Mouse (Mus musculus): ENCODE data around the gene Plxdc1. TPM values are rescaled to one million over a fixed set of nuclear protein-coding genes. Genes with fewer than 3 reads are reported as not detected.
"Not testable (repeated sequence)": the region's sequence is repeated elsewhere in the genome, so short reads cannot be mapped to it uniquely, and the experiment has no call there.

The Plxdc1 gene
- total RNA-seq, 2 experiments from 2014 or later, result 5.9 to 8.3 TPM

DNA sequence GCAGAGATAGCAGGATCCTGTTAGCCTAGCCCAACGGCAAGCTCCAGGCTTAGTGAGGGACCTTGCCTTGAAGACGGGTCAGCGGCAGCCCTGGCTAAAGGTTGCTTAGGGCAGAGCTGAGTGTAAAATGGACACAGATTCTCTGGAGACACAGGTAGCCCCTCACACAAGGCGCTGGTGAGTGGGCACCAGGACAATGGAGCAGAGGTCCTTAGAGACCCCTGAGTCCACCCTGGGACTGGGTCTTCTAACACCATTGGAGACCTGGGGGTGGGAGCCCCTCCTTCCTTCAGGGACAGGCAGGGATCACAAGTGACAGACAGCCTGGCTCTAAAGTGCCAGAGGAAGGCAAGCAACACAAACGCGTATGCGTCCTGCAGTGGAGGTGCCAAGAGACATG lies 15.5 kb downstream of the Plxdc1 start:
- intact Hi-C loops (cut with DNase I), result no loop called here
- no peak for DNase-seq (ENCODE audit: extremely low spot score in 1 of 2, low spot score in 2 of 2)

GRCm38 (mm10) chr11:97968385-97968784 lies 17.9 kb downstream of the Plxdc1 start:
- intact Hi-C loops (cut with DNase I), result no loop called here

DNA sequence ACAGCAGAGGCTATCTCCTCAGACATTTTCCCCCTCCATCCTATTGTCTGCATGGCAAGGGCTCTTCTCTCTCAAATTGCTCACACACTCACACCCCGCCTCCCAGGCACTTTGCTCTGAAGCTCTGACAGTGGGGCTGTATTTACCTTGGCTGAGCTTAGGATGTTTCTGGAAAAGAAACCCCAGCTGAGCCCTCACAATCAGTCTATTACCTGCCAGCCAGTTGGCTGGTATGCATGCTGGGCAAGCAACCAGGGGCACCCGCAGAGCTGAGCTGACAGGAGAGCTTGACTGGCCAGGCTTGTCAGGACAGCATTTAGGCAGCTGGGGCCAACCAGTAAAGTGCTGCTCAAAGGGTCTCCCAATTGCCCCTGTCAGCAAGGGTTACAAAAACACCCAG lies 19.1 kb downstream of the Plxdc1 start:
- no peak for DNase-seq (ENCODE audit: extremely low spot score in 1 of 2, low spot score in 2 of 2)

More at GRCm38 (mm10) chr11:97968385-97968784, 17.9 kb downstream of the Plxdc1 start:
- no peak for DNase-seq (ENCODE audit: extremely low spot score in 1 of 2, low spot score in 2 of 2)

DNA sequence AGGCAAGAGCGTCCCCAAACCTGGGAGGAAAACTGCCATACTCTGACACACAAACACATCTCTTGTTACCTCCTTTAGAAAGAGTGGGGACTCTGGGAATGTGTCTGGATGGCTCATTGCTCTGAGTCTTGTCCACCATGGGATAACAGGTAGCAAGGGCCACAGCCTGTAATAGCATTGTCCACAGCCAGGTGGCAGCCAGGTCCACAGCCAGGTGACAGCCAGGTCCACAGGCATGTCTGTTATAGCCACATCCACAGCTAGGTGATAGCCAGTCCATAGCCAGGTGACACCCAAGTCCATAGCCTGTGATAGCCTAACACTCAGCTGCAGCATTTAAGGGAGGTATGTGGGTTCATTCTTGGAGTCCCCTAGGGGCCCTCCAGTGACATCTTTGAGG lies 25.3 kb downstream of the Plxdc1 start:
- intact Hi-C loops (cut with DNase I), result no loop called here
- DNase-seq (ENCODE audit: extremely low spot score in 1 of 2, low spot score in 2 of 2), result no peak

More for the DNA sequence above, 19.1 kb downstream of the Plxdc1 start:
- intact Hi-C loops (cut with DNase I), result no loop called here

DNA sequence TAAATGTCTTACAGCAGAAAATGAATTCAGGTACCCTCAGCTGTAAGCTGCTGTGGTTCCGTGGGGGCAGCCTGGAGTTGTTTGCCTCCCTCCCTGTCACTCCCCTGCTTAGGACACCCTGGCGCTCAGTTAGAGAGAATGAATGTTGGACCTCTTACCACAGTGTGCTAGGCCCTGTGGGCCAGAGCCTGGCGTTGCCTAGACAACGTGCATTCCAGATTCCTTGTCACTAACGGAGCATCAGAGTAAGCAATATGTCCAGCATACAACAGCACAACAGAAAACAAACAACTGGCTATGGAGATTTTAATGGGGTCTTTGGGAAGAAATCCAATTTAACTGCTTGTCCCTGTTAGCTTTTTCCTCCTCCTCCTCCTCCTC lies 27.0 kb downstream of the Plxdc1 start:
- intact Hi-C loops (cut with DNase I), result no loop called here
- no peak for DNase-seq (ENCODE audit: extremely low spot score in 1 of 2, low spot score in 2 of 2)

DNA sequence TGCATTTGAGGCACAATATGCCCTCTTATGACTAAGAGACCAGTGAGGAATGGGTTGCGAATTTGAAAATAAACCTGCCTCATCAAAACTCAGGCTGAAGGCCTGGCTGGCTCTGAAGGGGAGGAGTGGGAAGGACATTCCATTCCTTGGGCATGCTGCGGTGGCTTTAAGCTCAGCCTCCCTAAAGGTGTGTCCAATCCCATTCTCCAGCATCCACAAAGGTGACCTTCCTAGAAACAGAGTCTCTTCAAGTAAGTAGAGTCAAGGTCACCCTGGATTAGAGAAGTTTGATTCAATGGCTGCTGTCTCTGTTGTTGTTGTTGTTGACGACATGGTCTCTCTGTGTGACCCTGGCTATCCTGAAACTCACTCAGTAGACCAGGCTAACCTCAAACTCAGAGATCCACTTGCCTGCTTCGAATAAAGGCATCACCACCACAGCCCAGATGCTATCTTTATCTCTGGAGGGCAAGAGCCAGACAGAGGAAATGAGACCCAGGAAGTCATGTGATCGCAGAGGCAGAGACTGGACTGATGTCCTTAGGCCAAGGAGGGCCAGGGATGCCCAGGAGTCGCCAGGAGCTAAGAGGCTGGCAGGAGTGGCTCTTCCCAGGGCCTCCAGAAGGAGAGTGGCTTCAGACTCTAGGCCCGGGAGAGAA lies 27.5 kb downstream of the Plxdc1 start:
- DNase-seq (ENCODE audit: extremely low spot score in 1 of 2, low spot score in 2 of 2), result no peak
- intact Hi-C loops (cut with DNase I), result no loop called here

GRCm38 (mm10) chr11:97956905-97957560 lies 29.2 kb downstream of the Plxdc1 start:
- intact Hi-C loops (cut with DNase I), result no loop called here
- DNase-seq (ENCODE audit: extremely low spot score in 1 of 2, low spot score in 2 of 2), result no peak

DNA sequence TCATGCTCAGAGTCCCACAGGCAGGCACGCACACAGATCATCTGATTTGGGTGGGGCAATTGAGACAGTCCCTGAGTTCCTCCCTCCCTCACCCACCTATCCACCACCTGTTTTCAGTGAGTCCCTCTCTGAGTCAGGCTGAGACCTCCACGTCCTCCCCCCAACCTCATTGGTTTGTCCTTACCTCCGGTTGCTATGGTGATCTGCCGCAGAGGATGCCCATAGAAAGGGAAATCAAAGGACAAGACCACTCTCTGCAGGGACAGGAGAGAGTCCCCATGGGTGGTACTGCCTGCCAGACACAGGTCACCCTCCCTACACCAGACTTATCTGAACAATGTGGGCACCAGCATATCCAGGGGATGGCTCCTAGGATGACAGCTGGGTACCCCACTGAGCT lies 30.3 kb downstream of the Plxdc1 start:
- DNase-seq (ENCODE audit: extremely low spot score in 1 of 2, low spot score in 2 of 2), result no peak
- intact Hi-C loops (cut with DNase I), result no loop called here

DNA sequence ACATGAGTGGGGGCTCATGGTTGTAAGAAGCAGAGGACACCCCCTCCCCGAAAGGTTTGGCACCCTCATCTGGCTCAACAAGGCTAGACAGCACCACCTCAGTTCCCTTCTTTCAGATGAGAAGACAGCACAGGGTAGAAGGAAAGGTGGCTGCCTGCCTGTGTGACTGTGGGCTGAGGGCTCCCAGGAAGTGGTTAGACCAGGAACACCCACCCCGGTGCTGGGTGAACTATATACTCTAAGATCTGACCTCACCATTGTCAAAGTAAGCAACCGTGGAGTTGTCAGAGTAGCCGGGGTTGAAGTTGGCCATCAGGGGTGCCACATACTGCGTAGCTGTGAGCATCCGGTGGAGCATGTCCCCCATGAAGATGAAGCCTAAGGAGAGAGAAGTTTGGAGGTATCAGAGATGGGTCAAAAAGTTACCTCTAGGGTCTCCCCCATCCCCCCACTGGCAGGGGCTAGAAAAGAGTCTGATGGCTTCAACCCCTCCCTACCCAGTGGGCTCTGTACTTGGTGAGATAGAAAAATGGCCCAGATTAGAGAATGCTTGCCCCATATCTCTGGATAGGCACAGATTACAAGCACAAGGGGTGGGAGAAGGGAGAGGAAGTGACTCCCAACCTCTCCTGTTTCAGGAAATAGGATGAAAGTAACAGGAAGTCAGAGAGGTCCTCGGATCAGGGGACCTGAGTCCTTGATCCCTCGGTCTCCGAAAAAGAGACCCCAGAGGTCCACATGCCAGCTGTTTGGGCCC lies 30.9 kb downstream of the Plxdc1 start:
- intact Hi-C loops (cut with DNase I), result no loop called here
- DNase-seq (ENCODE audit: extremely low spot score in 1 of 2, low spot score in 2 of 2), result no peak

DNA sequence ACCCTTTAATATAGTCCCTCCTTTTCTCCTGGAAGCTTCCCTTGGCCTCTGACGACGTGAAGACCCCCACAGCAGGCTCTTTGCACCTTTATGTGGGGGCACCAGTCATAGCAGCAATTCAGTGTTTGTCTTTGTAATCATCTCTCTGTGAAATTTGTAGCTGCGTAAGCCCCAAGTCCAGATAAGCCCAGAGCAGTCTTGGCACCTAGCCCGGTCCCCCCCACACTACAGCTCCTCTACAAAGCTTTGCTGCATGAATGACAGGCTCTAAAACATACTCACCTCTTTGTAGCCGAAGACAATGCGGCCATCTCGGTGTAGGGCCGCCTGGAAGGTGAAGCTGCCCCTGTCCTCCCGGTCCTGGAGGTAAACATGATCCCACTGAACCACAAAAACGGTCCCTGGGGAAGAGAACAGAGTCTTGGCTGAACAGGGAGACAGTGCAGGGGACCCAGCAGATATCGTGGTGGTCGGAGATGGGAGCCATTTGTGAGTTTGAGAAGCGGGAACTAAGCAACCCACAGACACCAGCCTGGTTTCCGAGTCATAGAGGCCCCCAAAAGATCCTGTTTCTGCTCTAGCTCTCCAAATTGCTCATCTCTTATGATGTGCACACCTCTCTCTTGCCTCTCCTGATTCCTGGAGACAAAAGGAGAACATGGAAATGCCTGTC lies 31.6 kb downstream of the Plxdc1 start:
- DNase-seq (ENCODE audit: extremely low spot score in 1 of 2, low spot score in 2 of 2), result no peak
- intact Hi-C loops (cut with DNase I), result no loop called here

DNA sequence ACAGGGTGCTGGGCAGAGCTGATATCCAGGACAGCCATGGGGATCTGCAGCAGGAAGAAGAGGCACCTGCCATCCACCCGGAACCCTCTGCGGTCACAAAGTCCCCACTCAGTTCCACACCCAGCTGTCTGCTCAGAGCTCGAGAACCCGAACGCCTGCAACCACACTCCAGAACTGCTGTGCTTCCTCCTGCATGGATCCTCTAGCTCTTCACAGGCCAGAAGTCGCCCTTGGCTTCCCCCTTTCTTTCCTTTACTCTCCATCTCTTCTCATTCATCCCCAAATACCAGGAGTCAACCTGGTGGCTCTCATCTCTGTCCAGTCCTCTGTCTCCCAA lies 32.3 kb downstream of the Plxdc1 start:
- DNase-seq (ENCODE audit: extremely low spot score in 1 of 2, low spot score in 2 of 2), result no peak
- intact Hi-C loops (cut with DNase I), result no loop called here

- no peak for DNase-seq (ENCODE audit: extremely low spot score in 1 of 2, low spot score in 2 of 2)
- intact Hi-C loops (cut with DNase I), result no loop called here
These were observed 32.9 kb downstream of the Plxdc1 start for GRCm38 (mm10) chr11:97953179-97953938.

DNA sequence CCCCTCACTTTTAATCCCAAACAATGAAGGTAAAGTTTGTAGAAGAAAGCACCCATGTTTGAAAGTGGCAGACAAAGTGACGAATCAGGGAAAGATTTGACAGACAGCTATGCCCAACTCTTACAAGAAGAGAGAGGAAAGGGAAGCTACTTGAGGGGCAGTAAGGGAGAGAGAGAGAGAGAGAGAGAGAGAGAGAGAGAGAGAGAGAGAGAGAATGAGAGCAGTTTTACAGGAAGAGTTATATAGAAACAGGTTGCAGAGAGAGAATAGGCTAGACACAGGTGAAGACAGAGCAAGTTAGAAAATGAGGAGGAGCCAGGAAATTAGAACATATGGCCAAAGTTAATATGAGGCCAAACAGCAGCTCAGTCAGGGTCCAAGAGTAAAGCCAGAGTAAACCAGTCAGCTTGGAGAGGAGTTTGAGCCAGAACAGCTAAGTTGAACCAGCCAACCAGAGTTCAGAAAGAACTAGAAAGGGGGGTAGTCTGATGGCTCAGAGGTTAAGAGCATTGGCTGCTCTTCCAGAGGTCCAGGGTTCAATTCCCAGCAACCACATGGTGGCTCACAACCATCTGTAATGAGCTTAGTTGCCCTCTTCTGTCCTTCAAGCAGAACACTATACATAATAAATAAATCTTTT lies 33.8 kb downstream of the Plxdc1 start:
- intact Hi-C loops (cut with DNase I), result no loop called here
- no peak for DNase-seq (ENCODE audit: extremely low spot score in 1 of 2, low spot score in 2 of 2)

DNA sequence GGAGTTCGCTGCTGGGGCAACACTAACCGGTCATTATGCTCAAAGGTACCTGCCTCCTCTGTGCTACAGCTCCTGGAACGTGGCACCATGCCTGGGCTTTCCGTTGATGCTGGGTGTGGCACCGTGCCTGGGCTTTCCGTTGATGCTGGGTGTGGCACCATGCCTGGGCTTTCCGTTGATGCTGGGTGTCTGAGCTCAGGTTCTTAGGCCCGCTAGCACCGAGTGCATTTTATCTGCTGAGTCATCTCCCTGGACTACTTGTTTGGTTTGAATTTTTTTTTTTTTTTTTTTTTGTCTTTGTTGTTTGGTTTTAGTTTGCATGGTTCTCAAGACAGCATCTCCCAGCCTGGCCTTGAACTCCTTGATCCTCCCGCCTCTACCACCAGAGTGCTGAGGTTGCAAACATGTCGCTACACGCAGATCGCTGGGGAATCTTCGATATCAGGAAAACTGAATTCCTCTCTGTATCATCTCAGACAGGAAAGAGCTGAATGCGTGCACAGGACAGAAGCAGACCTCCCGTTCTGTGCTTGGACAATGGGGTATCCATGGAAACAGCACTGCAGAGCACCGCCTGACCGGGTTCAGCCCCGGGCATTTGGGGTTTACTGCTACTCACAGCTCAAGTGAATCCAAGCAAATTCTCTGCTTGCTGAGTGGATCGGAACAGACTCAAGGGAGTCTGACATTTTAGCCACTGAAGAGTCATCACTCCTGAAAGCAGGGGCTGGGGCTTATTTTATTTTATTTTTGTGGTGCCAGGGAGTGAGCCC lies 36.4 kb downstream of the Plxdc1 start:
- intact Hi-C loops (cut with DNase I), result no loop called here
- DNase-seq (ENCODE audit: extremely low spot score in 1 of 2, low spot score in 2 of 2), result peak in 1 of 2 experiments; percentile 48

DNA sequence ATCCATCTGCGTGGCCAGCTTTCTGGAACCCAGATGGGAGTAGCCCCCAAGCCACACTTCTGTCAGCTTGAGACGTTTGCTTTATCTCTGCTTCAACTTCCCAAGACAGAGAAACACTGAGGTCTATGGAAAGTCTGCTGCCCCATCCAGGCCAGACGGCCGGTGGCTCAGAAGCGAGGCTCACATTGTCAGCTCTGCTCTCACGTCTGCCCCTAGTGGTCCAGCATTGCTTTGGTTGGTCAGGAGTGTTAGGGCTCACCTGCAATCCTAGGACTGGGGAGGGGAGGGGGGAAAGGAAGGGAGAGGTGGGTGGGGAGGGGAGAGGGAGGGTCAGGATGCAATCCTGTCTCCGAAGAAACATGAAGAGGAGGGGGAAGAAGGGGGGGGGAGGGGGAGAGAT lies 38.8 kb downstream of the Plxdc1 start:
- intact Hi-C loops (cut with DNase I), result no loop called here
- no peak for DNase-seq (ENCODE audit: extremely low spot score in 1 of 2, low spot score in 2 of 2)

DNA sequence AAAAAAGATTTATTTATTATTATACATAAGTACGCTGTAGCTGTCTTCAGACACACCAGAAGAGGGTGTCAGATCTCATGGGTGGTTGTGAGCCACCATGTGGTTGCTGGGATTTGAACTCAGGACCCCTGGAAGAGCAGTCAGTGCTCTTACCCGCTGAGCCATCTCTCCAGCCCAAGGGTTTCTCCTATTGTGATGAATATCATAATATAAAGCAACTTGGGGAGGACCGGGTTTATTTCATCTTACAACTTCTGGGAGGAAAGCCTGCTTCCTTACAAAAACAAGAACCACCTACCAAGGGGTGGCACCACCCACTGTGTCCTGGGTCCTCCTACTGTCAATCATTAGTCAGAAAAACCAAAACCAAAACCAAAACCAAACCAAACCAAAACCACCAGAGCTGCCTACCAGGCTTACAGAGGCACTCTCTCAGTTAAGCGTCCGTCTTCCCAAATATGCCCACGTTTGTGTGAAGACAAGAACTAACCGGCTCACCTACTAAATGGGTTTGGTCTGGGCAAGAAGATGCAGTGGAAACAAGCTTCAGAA lies 40.4 kb downstream of the Plxdc1 start:
- DNase-seq (ENCODE audit: extremely low spot score in 1 of 2, low spot score in 2 of 2); intact Hi-C loops (cut with DNase I): not testable (repeated sequence)

DNA sequence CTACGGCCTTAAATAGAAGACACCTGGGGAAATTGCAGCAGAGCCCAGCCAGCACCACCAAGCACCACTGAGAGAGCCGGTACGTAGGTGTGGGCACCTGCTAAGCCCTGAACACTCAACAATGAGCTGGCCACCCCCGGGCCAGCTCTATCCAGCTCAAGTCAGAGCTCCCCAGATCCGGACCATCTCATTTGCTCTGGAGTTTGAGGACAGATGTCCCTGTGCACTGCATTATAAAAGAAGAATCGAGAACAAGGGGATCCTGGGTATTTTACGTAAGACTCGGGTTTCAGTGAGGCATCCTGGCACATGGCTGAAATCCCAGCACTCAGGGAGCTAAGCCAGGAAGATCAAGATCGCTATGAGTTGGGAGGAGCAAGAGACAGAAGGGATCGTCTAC lies 41.2 kb downstream of the Plxdc1 start:
- intact Hi-C loops (cut with DNase I), result no loop called here
- DNase-seq (ENCODE audit: extremely low spot score in 1 of 2, low spot score in 2 of 2), result no peak

- intact Hi-C loops (cut with DNase I), result no loop called here
- DNase-seq (ENCODE audit: extremely low spot score in 1 of 2, low spot score in 2 of 2), result no peak
These were observed 43.0 kb downstream of the Plxdc1 start for GRCm38 (mm10) chr11:97943256-97943655.

Data from left cerebral cortex, postnatal 10 days (tissue).